Mouse (Mus musculus) c-Kit-positive CD71-positive TER-119-negative erythroid progenitor cells, embryonic 14.5 days (primary cell): Measurements from ENCODE around the gene Hspe1.
"Not testable (repeated sequence)": the region's sequence is repeated elsewhere in the genome, so short reads cannot be mapped to it uniquely, and the experiment has no call there.

Source experiments
- DNase-seq: peaks from one replicate; pipeline ENCODE4 v3.0.0-alpha.2; 2013; ENCODE audit warnings: low read depth

Gene Hspe1

GRCm38 (mm10) chr1:55087932-55088610, at the start of gene Hspe1, which contains the start of gene Hspd1:
TSS of gene Hspe1 (plus strand) at chr1:55088132.
TSS of gene Hspd1 (minus strand) at chr1:55088243.
- DNase-seq = peak; percentile 98

- no peak for DNase-seq
These were observed 48.0 kb upstream of the Hspe1 start for GRCm38 (mm10) chr1:55039944-55040343.

- no peak for DNase-seq
These were observed 46.2 kb upstream of the Hspe1 start for GRCm38 (mm10) chr1:55041691-55042090.

GRCm38 (mm10) chr1:55042246-55042645, 45.7 kb upstream of the Hspe1 start:
- DNase-seq = no peak

- DNase-seq = no peak
These were observed 44.8 kb upstream of the Hspe1 start for GRCm38 (mm10) chr1:55043164-55043563.

- no peak for DNase-seq
These were observed 38.9 kb upstream of the Hspe1 start for GRCm38 (mm10) chr1:55048841-55049587.

- no peak for DNase-seq
These were observed 36.3 kb upstream of the Hspe1 start for GRCm38 (mm10) chr1:55051671-55052070.

- DNase-seq = peak; percentile 96
These were observed 35.5 kb upstream of the Hspe1 start, which contains the start of gene Coq10b for GRCm38 (mm10) chr1:55052355-55052953. TSS of gene Coq10b (plus strand) at chr1:55052770.

GRCm38 (mm10) chr1:55053005-55053404, 34.9 kb upstream of the Hspe1 start:
- no peak for DNase-seq

- DNase-seq = no peak
These were observed 34.3 kb upstream of the Hspe1 start for GRCm38 (mm10) chr1:55053596-55053995.

GRCm38 (mm10) chr1:55055322-55056115, 32.4 kb upstream of the Hspe1 start:
- no peak for DNase-seq

GRCm38 (mm10) chr1:55058383-55058782, 29.5 kb upstream of the Hspe1 start:
- DNase-seq = not testable (repeated sequence)

- no peak for DNase-seq
These were observed 26.8 kb upstream of the Hspe1 start for GRCm38 (mm10) chr1:55061099-55061498.

- no peak for DNase-seq
These were observed 26.2 kb upstream of the Hspe1 start for GRCm38 (mm10) chr1:55061772-55062171.

GRCm38 (mm10) chr1:55072328-55072727, 15.6 kb upstream of the Hspe1 start:
- not testable (repeated sequence) for DNase-seq

GRCm38 (mm10) chr1:55074757-55075156, 13.2 kb upstream of the Hspe1 start:
- no peak for DNase-seq

GRCm38 (mm10) chr1:55075652-55076394, 12.1 kb upstream of the Hspe1 start:
- peak; percentile 84 for DNase-seq

GRCm38 (mm10) chr1:55076395-55076743, 11.6 kb upstream of the Hspe1 start:
- no peak for DNase-seq

GRCm38 (mm10) chr1:55076849-55077516, 10.9 kb upstream of the Hspe1 start:
- no peak for DNase-seq

- DNase-seq = no peak
These were observed 8.3 kb upstream of the Hspe1 start for GRCm38 (mm10) chr1:55079677-55080076.

GRCm38 (mm10) chr1:55082106-55082505, 5.8 kb upstream of the Hspe1 start:
- no peak for DNase-seq
